Comparison of ENCODE assay signal across 8 mouse cellular contexts in genomic region chr12:110695676-110696171, GRCm38 (mm10). TPM values are rescaled to one million over a fixed set of nuclear protein-coding genes. Genes with fewer than 3 reads are reported as not detected.
A peak's percentile ranks its signal among the peaks of the same experiment; 100 is the strongest.
DNase-seq lines count a peak whose midpoint lies in the region; ATAC-seq lines count a peak whose summit lies in the region.

No protein-coding gene starts in this region.

- under 1% methylated on average over 53 of the region's 55 CpGs for WGBS in kidney, embryonic 15.5 days
- WGBS in limb, embryonic 15.5 days: under 1% methylated on average over 52 of the region's 55 CpGs
- under 1% methylated on average over 54 of the region's 55 CpGs for WGBS in midbrain, embryonic 14.5 days

- H3K4me3 ChIP-seq in kidney, embryonic 15.5 days (replicated peaks): peak overlapping the region; percentile 100
- H3K4me3 ChIP-seq in limb, embryonic 15.5 days: peak overlapping the region; percentile 100
- H3K4me3 ChIP-seq in midbrain, embryonic 14.5 days (replicated peaks; ENCODE audit: low read depth, low read length): peak overlapping the region; percentile 98

- H3K4me2 ChIP-seq in kidney, embryonic 15.5 days: peak overlapping the region; percentile 84
- H3K4me2 ChIP-seq in limb, embryonic 15.5 days: peak overlapping the region; percentile 49
- peak overlapping the region; percentile 61 for H3K4me2 ChIP-seq in midbrain, embryonic 14.5 days (ENCODE audit: low read length)

- H3K27me3 ChIP-seq in kidney, embryonic 15.5 days: no peaks in the 10 kb centered on the region
- H3K27me3 ChIP-seq in limb, embryonic 15.5 days: no peaks in the 10 kb centered on the region
- H3K27me3 ChIP-seq in midbrain, embryonic 14.5 days (ENCODE audit: control insufficient read depth, insufficient read depth, low read length): no peaks in the 10 kb centered on the region

- H3K4me1 ChIP-seq in kidney, embryonic 15.5 days: peaks cover 23% of the 10 kb centered on the region
- H3K4me1 ChIP-seq in limb, embryonic 15.5 days: peaks cover 14% of the 10 kb centered on the region
- peaks cover 12% of the 10 kb centered on the region for H3K4me1 ChIP-seq in midbrain, embryonic 14.5 days (ENCODE audit: control insufficient read depth, insufficient read depth, low read length)

- ATAC-seq in kidney, embryonic 15.5 days (replicated peaks; ENCODE audit: low FRiP score): peak; percentile 63
- ATAC-seq in limb, embryonic 15.5 days (ENCODE audit: insufficient number of reproducible peaks, low FRiP score, low TSS enrichment, low read depth): peak; percentile 4
- ATAC-seq in midbrain, embryonic 14.5 days (ENCODE audit: low FRiP score, low TSS enrichment): peak; percentile 74

- peak overlapping the region; percentile 100 for H3K9ac ChIP-seq in kidney, embryonic 15.5 days
- H3K9ac ChIP-seq in limb, embryonic 15.5 days: peak overlapping the region; percentile 97
- H3K9ac ChIP-seq in midbrain, embryonic 14.5 days (replicated peaks; ENCODE audit: low read length): peak overlapping the region; percentile 99

- peaks cover 33% of the 10 kb centered on the region for H3K36me3 ChIP-seq in kidney, embryonic 15.5 days
- H3K36me3 ChIP-seq in limb, embryonic 15.5 days: peaks cover 19% of the 10 kb centered on the region
- peaks cover 31% of the 10 kb centered on the region for H3K36me3 ChIP-seq in midbrain, embryonic 14.5 days (ENCODE audit: control insufficient read depth, insufficient read depth, low read length)

- DNase-seq in CD4-positive, CD25-positive, alpha-beta regulatory T cell, adult 2 months (ENCODE audit: low read depth, low spot score): peak; percentile 78
- peak; percentile 77 for DNase-seq in adrenal gland, adult 2 months
- DNase-seq in embryo, embryonic 9.5 days (ENCODE audit: extremely low spot score): peak; percentile 63
- DNase-seq in heart, adult 8-10 months (ENCODE audit: low spot score): peak; percentile 25
- DNase-seq in midbrain, embryonic 14.5 days: peak; percentile 81
- DNase-seq in testis, postnatal 10 days (ENCODE audit: low spot score): peak; percentile 75

- peak overlapping the region; percentile 94 for H3K27ac ChIP-seq in kidney, embryonic 15.5 days
- peak overlapping the region; percentile 93 for H3K27ac ChIP-seq in limb, embryonic 15.5 days
- peak overlapping the region; percentile 97 for H3K27ac ChIP-seq in midbrain, embryonic 14.5 days (replicated peaks; ENCODE audit: low read depth, low read length)

- no peaks in the 10 kb centered on the region for H3K9me3 ChIP-seq in kidney, embryonic 15.5 days (replicated peaks)
- H3K9me3 ChIP-seq in limb, embryonic 15.5 days: no peaks in the 10 kb centered on the region
- no peaks in the 10 kb centered on the region for H3K9me3 ChIP-seq in midbrain, embryonic 14.5 days (ENCODE audit: control insufficient read depth, low read length)

RNA-seq across cellular contexts. Expression of gene Hsp90aa1, which starts 6.8 kb away (rescaled TPM):
- total RNA-seq in adrenal gland, adult 2 months (2021): 100 to 1,000 TPM; 854 to 984 TPM
- 22.5 and 33.7 TPM in 2 replicates for polyA plus RNA-seq in adrenal gland, adult 2 months (2012; rRNA removed)
- total RNA-seq in heart, adult 8-10 months (2022): 100 to 1,000 TPM; 124 to 228 (median 180) TPM
- 994 and 1,027 TPM in 2 replicates for polyA plus RNA-seq in kidney, embryonic 15.5 days (2015; fragmentation: Nextera tagmentation; extraction: Ambion mirVana)
- polyA plus RNA-seq in limb, embryonic 15.5 days (2015; fragmentation: Nextera tagmentation; extraction: Ambion mirVana): 644 and 712 TPM in 2 replicates
- 1,408 and 1,565 TPM in 2 replicates for polyA plus RNA-seq in midbrain, embryonic 14.5 days (2014; fragmentation: Nextera tagmentation; extraction: Ambion mirVana)

RNA-seq across cellular contexts. Expression of gene 1700001K19Rik, which starts 13.3 kb away (rescaled TPM):
- total RNA-seq in adrenal gland, adult 2 months (2021): not detected
- not detected in 2 replicates for polyA plus RNA-seq in adrenal gland, adult 2 months (2012; rRNA removed)
- total RNA-seq in heart, adult 8-10 months (2022): not detected
- 0.27 TPM in 1 of 2 replicates, not detected in the other for polyA plus RNA-seq in kidney, embryonic 15.5 days (2015; fragmentation: Nextera tagmentation; extraction: Ambion mirVana)
- 0.15 TPM in 1 of 2 replicates, not detected in the other for polyA plus RNA-seq in limb, embryonic 15.5 days (2015; fragmentation: Nextera tagmentation; extraction: Ambion mirVana)
- polyA plus RNA-seq in midbrain, embryonic 14.5 days (2014; fragmentation: Nextera tagmentation; extraction: Ambion mirVana): 0.70 TPM in 1 of 2 replicates, not detected in the other

RNA-seq across cellular contexts. Expression of gene Wdr20, which starts 42.0 kb away (rescaled TPM):
- 10 to 100 TPM; 46.8 to 53.3 TPM for total RNA-seq in adrenal gland, adult 2 months (2021)
- polyA plus RNA-seq in adrenal gland, adult 2 months (2012; rRNA removed): 19.1 and 23.8 TPM in 2 replicates
- total RNA-seq in heart, adult 8-10 months (2022): 10 to 100 TPM; 30.9 to 36.7 (median 32.3) TPM
- polyA plus RNA-seq in kidney, embryonic 15.5 days (2015; fragmentation: Nextera tagmentation; extraction: Ambion mirVana): 23.8 and 24.4 TPM in 2 replicates
- 21.5 and 22.1 TPM in 2 replicates for polyA plus RNA-seq in limb, embryonic 15.5 days (2015; fragmentation: Nextera tagmentation; extraction: Ambion mirVana)
- polyA plus RNA-seq in midbrain, embryonic 14.5 days (2014; fragmentation: Nextera tagmentation; extraction: Ambion mirVana): 22.1 and 24.0 TPM in 2 replicates

Comparison
In these comparisons a context has a peak if more than half of its experiments do, and no peak if none do; other contexts are left out.
1. Peak in every context shown above with its lines: DNase-seq, ATAC-seq, H3K4me3 ChIP-seq and H3K27ac ChIP-seq.
2. DNase-seq: peak in every context shown above with its lines; median percentile 81 in midbrain, embryonic 14.5 days; 78 in CD4-positive, CD25-positive, alpha-beta regulatory T cell, adult 2 months; 77 in adrenal gland, adult 2 months; 75 in testis, postnatal 10 days; 63 in embryo, embryonic 9.5 days; 25 in heart, adult 8-10 months.
3. ATAC-seq: peak in every context shown above with its lines; median percentile 74 in midbrain, embryonic 14.5 days; 63 in kidney, embryonic 15.5 days; 4 in limb, embryonic 15.5 days.
4. RNA of gene Hsp90aa1, which starts 6.8 kb away (polyA plus RNA-seq): 1,408 to 1,565 TPM in midbrain, embryonic 14.5 days, 994 to 1,027 TPM in kidney, embryonic 15.5 days and 644 to 712 TPM in limb, embryonic 15.5 days; 22.5 to 33.7 TPM in adrenal gland, adult 2 months; every median in the first group is over 10 times any median in the second.